Mouse (Mus musculus) cortical plate, adult 2 months (tissue): ENCODE results near the gene Rtn4r. TPM values are rescaled to one million over a fixed set of nuclear protein-coding genes. Genes with fewer than 3 reads are reported as not detected.

Source experiments
- H3K27ac ChIP-seq: fragments of 200-500 bp; 2 replicates; pipeline ENCODE4 v1.5.1; 2012; ENCODE audit warnings: low read length, control low read depth, inconsistent platforms; ENCODE audit not compliant: insufficient read depth
- H3K4me1 ChIP-seq: fragments of 200-500 bp; 2 replicates; pipeline ENCODE4 v1.6.1; 2011; ENCODE audit warnings: low read length; ENCODE audit not compliant: control insufficient read depth, insufficient read depth
- H3K4me3 ChIP-seq: fragments of 200-500 bp; 2 replicates; pipeline ENCODE4 v1.5.1; 2011; ENCODE audit warnings: mild to moderate bottlenecking, low read length, control low read depth; ENCODE audit not compliant: insufficient read depth
- CTCF ChIP-seq: fragments of 200-500 bp; IDR thresholded peaks from 2 replicates; pipeline ENCODE4 v1.5.1; 2011; ENCODE audit warnings: mild to moderate bottlenecking, control low read depth, low read length; ENCODE audit not compliant: insufficient read depth; ENCODE audit errors: extremely low read depth
- POLR2A ChIP-seq: fragments of 200-500 bp; IDR thresholded peaks from 2 replicates; pipeline ENCODE4 v1.6.1; 2011; ENCODE audit warnings: mild to moderate bottlenecking, low read length, control low read depth; ENCODE audit not compliant: insufficient read depth; ENCODE audit errors: extremely low read depth
- polyA plus RNA-seq: library from polyadenylated mRNA; depleted of rRNA; stranded (reverse); fragments of >200 nt; gene quantifications from 2 replicates; pipeline ENCODE4 v1.2.3, GENCODE M21; 2012

Gene Rtn4r
- polyA plus RNA-seq, 1 experiment, result 225 TPM

GRCm38 (mm10) chr16:18123471-18123870 lies 4.0 kb upstream of the Rtn4r start:
- TF ChIP-seq POLR2A (no peak), CTCF (no peak)
- Histone ChIP-seq H3K4me3 (no peak overlapping the region), H3K27ac (no peak overlapping the region), H3K4me1 (no peaks in the 10 kb centered on the region)

GRCm38 (mm10) chr16:18124040-18124439 lies 3.4 kb upstream of the Rtn4r start:
- no peak overlapping the region for H3K4me3 ChIP-seq
- no peak for TF ChIP-seq POLR2A
- TF ChIP-seq CTCF, result no peak
- no peak overlapping the region for H3K27ac ChIP-seq
- no peaks in the 10 kb centered on the region for H3K4me1 ChIP-seq

GRCm38 (mm10) chr16:18124626-18125025 lies 2.8 kb upstream of the Rtn4r start:
- no peak overlapping the region for H3K27ac ChIP-seq
- H3K4me1 ChIP-seq, result no peaks in the 10 kb centered on the region
- TF ChIP-seq POLR2A, result no peak
- TF ChIP-seq CTCF, result no peak
- H3K4me3 ChIP-seq, result no peak overlapping the region

- Histone ChIP-seq H3K27ac (no peak overlapping the region), H3K4me1 (no peaks in the 10 kb centered on the region), H3K4me3 (no peak overlapping the region)
- TF ChIP-seq POLR2A, result no peak
- TF ChIP-seq CTCF, result no peak
Observed at GRCm38 (mm10) chr16:18125131-18125530, 2.3 kb upstream of the Rtn4r start.

GRCm38 (mm10) chr16:18126211-18126610 lies 1.2 kb upstream of the Rtn4r start:
- TF ChIP-seq CTCF, result no peak
- TF ChIP-seq POLR2A, result no peak
- no peak overlapping the region for H3K4me3 ChIP-seq
- H3K27ac ChIP-seq, result no peak overlapping the region
- no peaks in the 10 kb centered on the region for H3K4me1 ChIP-seq

- peak overlapping the region; percentile 76 for H3K4me3 ChIP-seq
- H3K4me1 ChIP-seq, result peaks cover 2% of the 10 kb centered on the region; the same call in 1 of the 2 replicates
- peak overlapping the region; percentile 75 for H3K27ac ChIP-seq
- TF ChIP-seq CTCF (no peak), POLR2A (no peak)
Observed at GRCm38 (mm10) chr16:18127871-18128563, 575 bp downstream of the Rtn4r start.

GRCm38 (mm10) chr16:18128564-18128935 lies 1.1 kb downstream of the Rtn4r start:
- H3K4me1 ChIP-seq, result peaks cover 2% of the 10 kb centered on the region
- no peak for TF ChIP-seq CTCF
- 0 out of 2 replicates have a peak, but pooled peaks have one; percentile 6 for TF ChIP-seq POLR2A
- peak overlapping the region; percentile 75 for H3K27ac ChIP-seq
- peak overlapping the region; percentile 76 for H3K4me3 ChIP-seq

- TF ChIP-seq CTCF (no peak), POLR2A (no peak; the same call in 1 of the 2 replicates)
- peak overlapping the region; percentile 76 for H3K4me3 ChIP-seq
- peaks cover 8% of the 10 kb centered on the region for H3K4me1 ChIP-seq
- peak overlapping the region; percentile 75 for H3K27ac ChIP-seq
Observed at GRCm38 (mm10) chr16:18129413-18129812, 2.0 kb downstream of the Rtn4r start.

- Histone ChIP-seq H3K4me1 (peaks cover 14% of the 10 kb centered on the region), H3K27ac (peak overlapping the region; percentile 60; the same call in 1 of the 2 replicates), H3K4me3 (peak overlapping the region; percentile 76)
- TF ChIP-seq POLR2A (no peak), CTCF (no peak)
Observed at GRCm38 (mm10) chr16:18130288-18130687, 2.8 kb downstream of the Rtn4r start.

- peaks cover 18% of the 10 kb centered on the region for H3K4me1 ChIP-seq
- peak overlapping the region; percentile 60; the same call in 1 of the 2 replicates for H3K27ac ChIP-seq
- peak overlapping the region; percentile 76 for H3K4me3 ChIP-seq
- TF ChIP-seq POLR2A (no peak), CTCF (no peak)
Observed at GRCm38 (mm10) chr16:18130705-18131104, 3.3 kb downstream of the Rtn4r start.
